Mouse (Mus musculus) myocyte (in vitro differentiated cells): ENCODE data around the gene Kcnk10.

Experiments used
- CEBPB ChIP-seq: IDR thresholded peaks from 2 replicates; pipeline ENCODE4 v1.6.1; 2011; ENCODE audit warnings: mild to moderate bottlenecking, moderate library complexity; ENCODE audit not compliant: poor library complexity, insufficient read depth, severe bottlenecking
- E2F4 ChIP-seq: IDR thresholded peaks from one replicate; pipeline ENCODE4 v1.6.1; 2011; ENCODE audit warnings: mild to moderate bottlenecking, control low read depth, moderate library complexity; ENCODE audit not compliant: insufficient read depth
- MAX ChIP-seq: IDR thresholded peaks from one replicate; pipeline ENCODE4 v1.6.1; 2011; ENCODE audit warnings: low read depth, mild to moderate bottlenecking, control low read depth
- MYOD1 ChIP-seq, 3 experiments: IDR thresholded peaks; one replicate each; pipeline ENCODE4 v1.6.1; 2011; ENCODE audit warnings: control low read depth in 2 of 3, low read depth in 2 of 3, mild to moderate bottlenecking in 2 of 3, moderate library complexity in 1 of 3; ENCODE audit not compliant: insufficient read length in 2 of 3, control insufficient read depth in 1 of 3
- MYOG ChIP-seq, 3 experiments: IDR thresholded peaks; one replicate each; pipeline ENCODE4 v1.6.1; 2011; ENCODE audit warnings: control low read depth in 2 of 3, low read depth in 2 of 3, mild to moderate bottlenecking in 2 of 3; ENCODE audit not compliant: insufficient read length in 2 of 3, control insufficient read depth in 1 of 3, insufficient read depth in 1 of 3
- POLR2A ChIP-seq: IDR thresholded peaks from one replicate; pipeline ENCODE4 v1.6.1; 2011; ENCODE audit warnings: low read depth, mild to moderate bottlenecking, control low read depth, moderate library complexity; ENCODE audit not compliant: insufficient read length
- POLR2AphosphoS2 ChIP-seq: IDR thresholded peaks from one replicate; pipeline ENCODE4 v1.6.1; 2011; ENCODE audit warnings: low read depth, control low read depth; ENCODE audit not compliant: insufficient read length
- REST ChIP-seq: IDR thresholded peaks from one replicate; pipeline ENCODE4 v1.6.1; 2011; ENCODE audit warnings: mild to moderate bottlenecking, control low read depth, moderate library complexity; ENCODE audit not compliant: insufficient read depth, insufficient read length
- SRF ChIP-seq: IDR thresholded peaks from one replicate; pipeline ENCODE4 v1.6.1; 2011; ENCODE audit warnings: low read depth; ENCODE audit not compliant: control insufficient read depth, insufficient read length
- TCF12 ChIP-seq: IDR thresholded peaks from one replicate; pipeline ENCODE4 v1.6.1; 2011; ENCODE audit warnings: mild to moderate bottlenecking, control low read depth; ENCODE audit not compliant: poor library complexity, insufficient read depth, severe bottlenecking
- TCF3 ChIP-seq: IDR thresholded peaks from one replicate; pipeline ENCODE4 v1.6.1; 2011; ENCODE audit warnings: low read depth, control low read depth; ENCODE audit not compliant: insufficient read length
- USF1 ChIP-seq: IDR thresholded peaks from one replicate; pipeline ENCODE4 v1.6.1; 2011; ENCODE audit warnings: low read depth, mild to moderate bottlenecking, control low read depth, moderate library complexity

- TF ChIP-seq POLR2A: no peak
- no peak for TF ChIP-seq E2F4
- TF ChIP-seq MYOG (IDR thresholded peaks at IDR 0.05; ENCODE audit: control insufficient read depth in 1 of 3, insufficient read depth in 1 of 3, insufficient read length in 2 of 3, low read depth in 2 of 3): no peak
- no peak for TF ChIP-seq TCF12
- no peak for TF ChIP-seq USF1
- TF ChIP-seq CEBPB: no peak
- TF ChIP-seq MAX: no peak
- no peak for TF ChIP-seq TCF3
- TF ChIP-seq MYOD1 (IDR thresholded peaks at IDR 0.05; ENCODE audit: control insufficient read depth in 1 of 3, insufficient read length in 2 of 3, low read depth in 2 of 3): no peak
- TF ChIP-seq REST: no peak
- TF ChIP-seq POLR2AphosphoS2: no peak
- no peak for TF ChIP-seq SRF
Measured at GRCm38 (mm10) chr12:98519866-98520567, 58.1 kb downstream of the Kcnk10 start.
